In genomic region chr19:8941515-8942217, GRCm38 (mm10) we compare ENCODE assay signal across 8 mouse cellular contexts. TPM values are rescaled to one million over a fixed set of nuclear protein-coding genes. Genes with fewer than 3 reads are reported as not detected.
DNase-seq lines count a peak whose midpoint lies in the region; ATAC-seq lines count a peak whose summit lies in the region.

Gene Mta2 (plus strand): TSS chr19:8941875.

- H3K4me3 ChIP-seq in lung, embryonic 16.5 days (ENCODE audit: low read length): peak within 1 kb of the TSS; percentile 73

- peak within 1 kb of the TSS; percentile 95 for H3K27ac ChIP-seq in lung, embryonic 16.5 days (ENCODE audit: low read length)

- H3K9me3 ChIP-seq in lung, embryonic 16.5 days (ENCODE audit: control insufficient read depth, low read length): no peaks in the 10 kb centered on the region

- H3K4me2 ChIP-seq in lung, embryonic 16.5 days (ENCODE audit: low read depth, low read length): peak within 1 kb of the TSS; percentile 57

- H3K27me3 ChIP-seq in lung, embryonic 16.5 days (ENCODE audit: control insufficient read depth, insufficient read depth, low read depth, low read length): no peaks in the 10 kb centered on the region

- H3K9ac ChIP-seq in lung, embryonic 16.5 days (ENCODE audit: low read length): peak within 1 kb of the TSS; percentile 92

- peaks cover 31% of the 10 kb centered on the region for H3K4me1 ChIP-seq in lung, embryonic 16.5 days (replicated peaks; ENCODE audit: control insufficient read depth, insufficient read depth, low read length)

- under 1% methylated on average over 64 of the region's 64 CpGs for WGBS in lung, embryonic 16.5 days

- peaks cover 29% of the 10 kb centered on the region for H3K36me3 ChIP-seq in lung, embryonic 16.5 days (ENCODE audit: control insufficient read depth, insufficient read depth, low read length)

- ATAC-seq in hematopoietic stem cell, adult 5-6 weeks (replicated peaks in 1 of 2; ENCODE audit: insufficient read depth in 1 of 2, low FRiP score in 2 of 2, low TSS enrichment in 1 of 2, low read depth in 1 of 2, poor library complexity in 2 of 2, severe bottlenecking in 2 of 2): peak; percentile 84 to 87
- ATAC-seq in lung, embryonic 16.5 days (ENCODE audit: low read depth): peak; percentile 95

- DNase-seq in MEL-GATA-1-ER (ENCODE audit: extremely low read depth, low read depth): peak; percentile 88
- peak; percentile 97 for DNase-seq in cerebellum, adult 8-10 months
- DNase-seq in forelimb bud, embryonic 11.5 days (ENCODE audit: low read depth, low spot score): peak; percentile 98
- DNase-seq in layer of hippocampus, adult 9-10 months (ENCODE audit: low spot score): peak; percentile 70
- DNase-seq in ovary, postnatal 10 days (ENCODE audit: low spot score): peak; percentile 92
- DNase-seq in thymus, postnatal 10 days (ENCODE audit: low spot score in 2 of 2): peak; percentile 96 to 98

RNA-seq across cellular contexts. Expression of gene Mta2, which starts in this region (rescaled TPM):
- total RNA-seq in hematopoietic stem cell, adult 5-6 weeks (2017): 148 and 167 TPM in 2 replicates
- polyA plus RNA-seq in lung, embryonic 16.5 days (2015; fragmentation: Nextera tagmentation; extraction: Ambion mirVana): 149 and 164 TPM in 2 replicates

Comparison
In these comparisons a context has a peak if more than half of its experiments do, and no peak if none do; other contexts are left out.
1. Peak in every context shown above with its lines: DNase-seq, ATAC-seq, H3K4me3 ChIP-seq and H3K27ac ChIP-seq.